Mouse (Mus musculus) embryo, embryonic 10.5 days (tissue): ENCODE measurements around the gene Rimbp2.
"Not testable (repeated sequence)": the region's sequence is repeated elsewhere in the genome, so short reads cannot be mapped to it uniquely, and the experiment has no call there.

Experiments
- DNase-seq: peaks from one replicate; pipeline ENCODE4 v3.0.0-alpha.2; 2015; ENCODE audit warnings: low spot score

The Rimbp2 gene

DNA sequence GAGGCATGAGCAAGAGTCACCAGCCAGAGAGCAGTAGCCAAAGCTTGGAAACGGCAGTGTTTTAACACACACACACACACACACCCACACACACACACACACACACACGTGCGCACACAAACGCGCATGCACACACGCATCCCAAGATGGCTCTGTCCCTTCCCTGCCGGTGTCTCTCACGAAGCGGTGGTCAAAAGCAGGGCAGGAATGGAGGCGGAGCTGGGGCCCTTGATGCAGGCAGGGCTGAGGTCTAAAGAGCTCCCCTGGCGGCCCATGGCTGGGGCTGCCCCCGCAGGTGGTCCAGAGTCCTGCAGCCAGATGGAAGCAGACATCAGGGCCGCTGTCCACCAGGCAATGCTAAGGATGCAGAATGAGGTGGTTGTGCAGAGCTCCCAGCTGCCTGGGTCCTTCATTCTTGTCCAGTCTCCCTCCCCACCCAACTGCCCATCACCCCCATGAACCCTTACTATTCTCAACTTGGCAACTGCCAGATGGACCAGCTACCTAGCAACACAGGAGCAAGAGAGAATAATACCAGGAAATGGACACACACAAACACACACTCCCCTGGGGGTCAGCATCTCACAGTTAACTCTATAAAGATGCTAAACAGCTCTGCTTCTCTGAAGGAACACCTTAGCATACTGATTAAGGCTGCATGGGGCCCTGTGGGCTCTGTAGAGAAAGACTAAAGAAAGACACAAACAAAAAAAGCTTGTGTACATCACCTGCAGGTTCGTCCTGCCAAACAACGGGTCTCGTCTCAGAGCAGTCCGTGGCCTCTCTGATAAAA lies at the start of gene Rimbp2:
Gene Rimbp2, minus strand, starts transcription at position 209 of the 793 bp plus-strand sequence.
- peak; percentile 87 for DNase-seq

- peak; percentile 7 for DNase-seq
Observed at GRCm38 (mm10) chr5:129002571-129003011, 49.3 kb upstream of the Rimbp2 start.

DNA sequence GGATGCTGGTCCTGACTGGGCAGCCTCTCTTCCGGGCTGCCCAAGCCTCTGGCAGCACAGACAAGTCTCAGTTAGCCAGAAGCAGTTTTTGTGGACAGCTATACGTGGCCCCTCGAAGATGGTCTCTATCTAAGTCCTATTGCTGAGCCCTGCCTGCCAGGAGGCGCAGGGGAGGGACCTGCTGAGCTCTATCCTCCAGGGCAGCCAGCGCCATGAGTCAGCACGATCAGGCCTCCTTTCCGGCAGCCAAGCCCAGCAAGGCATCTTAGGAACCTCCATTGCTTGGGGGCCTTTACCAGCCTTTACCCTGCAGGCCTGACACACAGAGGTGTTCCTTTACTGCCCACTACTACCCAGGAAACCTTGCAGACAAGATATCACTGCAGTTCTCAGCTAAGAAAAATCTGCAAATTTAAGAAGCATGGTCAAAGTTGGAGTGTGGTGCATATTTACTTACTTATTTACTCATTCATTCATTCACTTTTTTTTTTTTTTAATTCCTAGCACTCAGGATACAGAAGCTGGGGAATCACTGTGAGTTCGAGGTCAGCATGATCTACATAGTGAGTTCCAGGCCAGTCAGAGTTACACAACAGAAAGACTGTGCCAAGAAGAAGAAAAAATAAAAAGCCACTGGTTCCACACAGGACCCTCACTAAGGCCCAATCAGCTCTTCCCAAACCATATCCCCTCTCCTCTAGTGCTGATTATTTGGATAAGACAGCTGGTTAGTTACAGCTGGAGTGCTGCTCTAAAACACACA lies 47.6 kb upstream of the Rimbp2 start:
- DNase-seq = peak; percentile 15

DNA sequence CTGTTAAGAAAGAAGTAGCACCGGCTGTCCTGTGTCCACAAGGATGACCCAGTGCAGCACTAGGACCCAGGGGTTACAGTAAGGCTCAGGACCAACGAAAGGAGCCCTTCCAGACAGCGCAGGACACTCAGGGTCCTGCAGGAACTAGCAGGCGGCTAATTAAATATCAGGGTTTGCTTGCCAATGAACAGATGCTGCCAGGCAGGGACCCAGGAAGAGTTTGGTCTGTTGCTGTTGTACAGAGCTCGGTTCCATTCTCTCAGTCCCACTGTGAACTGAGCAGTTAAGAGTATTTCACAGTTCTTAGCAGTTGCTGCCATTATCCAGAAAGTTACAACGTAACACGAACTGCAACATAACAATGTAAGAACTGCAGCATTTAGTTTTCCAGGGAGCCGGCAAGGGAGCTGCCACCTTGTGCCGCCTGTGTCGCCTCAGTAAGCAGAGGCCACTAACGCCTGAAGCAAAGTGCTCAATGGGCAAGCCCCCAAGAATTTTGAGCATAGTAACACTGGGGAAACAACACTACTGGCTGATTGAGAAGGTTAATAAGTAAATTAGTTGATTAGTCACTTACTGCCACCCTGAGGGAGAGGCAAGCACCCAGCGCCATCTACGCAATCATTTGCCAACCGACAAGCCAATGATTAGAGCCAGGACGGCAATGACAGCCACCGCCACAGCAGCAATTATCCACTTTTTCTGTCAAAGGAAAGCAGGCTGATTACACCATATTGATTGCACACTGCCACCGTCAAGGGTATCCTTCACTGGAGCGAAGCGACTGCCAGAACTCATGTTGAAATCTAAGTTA lies 34.1 kb upstream of the Rimbp2 start:
- no peak for DNase-seq

DNA sequence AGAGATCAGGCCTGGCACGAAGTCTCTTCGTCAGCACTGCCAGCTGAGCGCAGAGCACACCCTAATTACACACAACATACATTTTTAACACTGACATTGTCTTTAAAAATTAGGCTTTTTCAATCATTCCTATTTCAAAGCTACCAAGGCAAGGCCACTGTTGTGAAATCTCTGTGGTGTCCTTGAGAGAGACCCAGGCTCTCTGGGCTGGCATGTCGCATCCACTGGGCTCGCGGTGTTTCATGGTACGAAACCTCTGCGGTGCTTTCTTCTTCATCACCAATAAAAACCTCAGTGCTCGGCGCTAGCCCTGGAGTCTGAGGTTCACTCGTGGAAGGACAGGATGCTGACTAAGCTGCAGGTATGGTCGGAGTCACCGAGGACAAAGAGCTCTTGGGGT lies 32.7 kb upstream of the Rimbp2 start:
- no peak for DNase-seq

DNA sequence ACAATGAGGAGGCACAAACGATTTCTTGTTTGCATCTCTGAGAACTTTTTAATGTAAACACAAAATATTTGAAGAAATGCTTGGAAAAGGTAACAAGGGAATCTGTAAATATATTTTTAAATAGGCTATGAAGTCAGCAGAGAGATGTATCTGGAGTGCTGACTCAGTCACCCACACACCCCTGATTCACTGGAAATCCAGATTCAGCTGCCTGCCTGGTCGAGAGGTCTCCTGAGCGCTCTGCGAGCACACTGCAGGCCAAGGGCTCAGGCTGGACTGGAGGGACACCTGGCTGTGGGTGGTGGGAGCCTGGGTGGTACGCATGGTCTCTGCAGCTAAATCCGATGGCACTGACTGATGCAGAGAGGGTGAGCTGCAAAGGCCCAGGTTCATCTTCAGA lies 31.2 kb upstream of the Rimbp2 start:
- DNase-seq = no peak

- peak; percentile 84 for DNase-seq
Observed at GRCm38 (mm10) chr5:128981607-128982006, 28.3 kb upstream of the Rimbp2 start.

DNA sequence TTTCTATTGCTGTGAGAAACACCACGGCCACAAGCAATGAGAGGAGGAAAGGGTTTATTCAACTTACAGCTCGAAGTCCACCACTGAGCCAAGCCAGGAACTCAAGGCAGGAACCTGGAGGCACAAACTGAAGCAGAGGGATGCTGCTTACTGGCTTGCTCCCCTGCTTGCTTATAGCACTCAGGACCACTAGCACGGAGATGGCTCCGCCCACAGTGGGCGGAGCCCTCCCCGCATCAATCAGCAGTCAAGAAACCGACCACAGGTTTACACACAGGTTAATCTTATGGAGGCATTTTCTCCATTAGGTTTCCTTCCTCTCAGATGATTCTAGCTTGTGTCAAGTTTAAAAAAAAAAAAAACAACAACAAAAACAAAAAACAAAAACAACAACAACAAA lies 27.6 kb upstream of the Rimbp2 start:
- DNase-seq = no peak

DNA sequence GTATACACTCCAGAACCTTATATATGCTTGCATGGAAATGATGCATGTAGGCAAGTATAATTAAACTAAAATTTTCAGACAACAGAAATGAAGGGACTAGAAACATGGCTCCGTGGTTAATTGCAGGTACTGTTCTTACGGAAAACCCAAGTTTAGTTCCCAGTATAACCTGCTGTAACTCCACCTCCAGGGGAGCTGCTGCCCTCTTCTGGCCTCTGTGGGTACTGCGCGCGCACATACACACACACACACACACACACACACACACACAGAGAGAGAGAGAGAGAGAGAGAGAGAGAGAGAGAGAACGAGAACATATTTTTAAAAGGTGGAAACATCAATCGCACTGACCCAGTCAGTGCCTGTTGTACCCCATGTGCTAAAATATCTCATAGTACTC lies 25.7 kb upstream of the Rimbp2 start:
- no peak for DNase-seq

GRCm38 (mm10) chr5:128977466-128977865 lies 24.2 kb upstream of the Rimbp2 start:
- DNase-seq = not testable (repeated sequence)

DNA sequence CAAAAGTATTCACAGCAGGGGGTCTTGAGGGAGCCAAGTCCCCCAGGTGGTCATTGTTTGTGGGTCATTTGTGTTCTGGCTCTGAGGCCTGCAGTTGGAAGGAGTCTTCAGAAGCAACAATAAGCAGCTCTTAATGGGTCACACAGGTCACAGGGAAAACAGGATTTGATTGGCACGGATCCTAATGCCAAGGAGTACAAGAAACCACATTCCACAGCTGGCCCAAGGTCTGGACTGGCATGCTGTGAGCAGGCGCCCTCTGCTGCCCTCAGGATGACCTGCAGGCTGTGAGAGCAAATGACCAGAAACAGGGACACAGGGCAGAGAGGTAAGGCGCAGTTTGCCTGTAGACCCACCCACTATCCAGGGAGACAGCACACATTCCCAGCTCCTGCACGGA lies 23.0 kb upstream of the Rimbp2 start:
- peak; percentile 80 for DNase-seq

GRCm38 (mm10) chr5:128971298-128971697 lies 18.0 kb upstream of the Rimbp2 start:
- peak; percentile 89 for DNase-seq

DNA sequence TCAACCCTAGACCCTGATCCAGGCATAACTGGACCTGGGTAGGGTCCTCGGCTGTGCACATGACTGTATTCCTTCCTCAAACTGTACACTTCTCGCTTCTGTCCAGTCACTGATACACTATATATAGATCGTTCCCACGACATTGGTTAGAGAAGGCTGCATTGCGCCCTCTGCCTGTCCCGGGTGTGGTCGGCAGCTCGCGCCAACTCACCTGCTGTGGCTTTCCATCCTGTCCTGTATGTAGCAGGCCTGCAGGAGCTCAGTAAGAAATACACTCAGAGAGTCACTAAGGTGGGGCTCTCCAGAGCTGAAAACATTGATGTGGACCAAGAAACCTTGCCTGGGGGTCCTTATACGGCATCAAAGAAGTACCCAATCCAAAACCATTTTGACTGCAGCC lies 17.6 kb upstream of the Rimbp2 start:
- no peak for DNase-seq

DNA sequence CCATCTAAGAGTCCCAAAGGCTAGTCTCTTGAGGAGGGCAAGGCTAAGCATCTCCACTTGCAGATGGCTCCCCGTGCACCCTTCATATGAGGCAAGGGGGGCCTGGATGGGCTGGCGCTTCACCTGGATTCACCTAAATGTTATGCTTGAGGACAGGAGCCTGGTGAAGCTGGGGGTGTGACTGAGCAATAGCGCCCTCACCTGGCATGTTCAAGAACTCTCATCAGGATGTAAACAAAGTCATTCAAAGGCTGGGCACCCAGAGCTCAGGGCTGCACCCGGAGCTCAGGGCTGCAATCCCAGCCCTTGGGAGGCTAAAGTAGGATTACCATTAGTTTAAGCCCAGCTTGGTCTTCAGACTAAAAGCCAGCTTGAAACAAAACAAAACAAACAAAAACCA lies 11.1 kb upstream of the Rimbp2 start:
- peak; percentile 6 for DNase-seq

DNA sequence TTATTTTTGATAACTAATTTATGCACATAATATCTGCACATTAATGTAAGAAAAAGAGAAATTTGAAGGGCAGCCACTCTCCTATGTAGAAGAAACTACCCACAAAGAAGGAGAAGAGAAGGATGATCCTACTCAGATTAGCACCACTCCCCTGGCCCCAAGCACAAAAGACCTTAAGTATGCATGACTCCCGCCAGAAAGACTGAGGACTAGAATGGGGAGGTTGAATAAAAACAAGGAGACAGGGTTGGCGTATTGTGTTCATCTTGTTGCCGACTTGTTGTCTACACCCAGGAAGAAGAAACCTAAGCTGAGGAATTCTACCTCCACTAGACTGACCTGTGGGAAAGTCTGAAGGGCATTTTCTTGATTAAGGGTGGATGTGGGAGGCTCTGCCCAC lies 5.6 kb upstream of the Rimbp2 start:
- no peak for DNase-seq

DNA sequence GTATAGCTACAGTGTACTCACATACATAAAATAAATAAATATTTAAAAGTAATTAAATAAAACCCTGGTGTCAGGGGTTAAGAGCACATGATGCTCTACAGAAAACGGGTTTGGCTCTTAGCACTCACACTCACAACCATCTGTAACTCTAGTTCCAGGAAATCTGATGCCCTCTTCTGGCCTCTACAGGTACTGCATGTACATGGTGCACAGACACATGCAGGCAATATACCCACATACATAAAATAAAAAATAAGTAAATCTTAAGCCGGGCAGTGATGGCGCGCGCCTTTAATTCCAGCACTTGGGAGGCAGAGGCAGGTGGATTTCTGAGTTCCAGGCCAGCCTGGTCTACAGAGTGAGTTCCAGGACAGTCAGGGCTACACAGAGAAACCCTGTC lies 1.1 kb upstream of the Rimbp2 start:
- DNase-seq = peak; percentile 49

- peak; percentile 57 for DNase-seq
Observed at GRCm38 (mm10) chr5:128952291-128953195, 743 bp downstream of the Rimbp2 start.

GRCm38 (mm10) chr5:128951472-128951871 lies 1.8 kb downstream of the Rimbp2 start:
- no peak for DNase-seq

DNA sequence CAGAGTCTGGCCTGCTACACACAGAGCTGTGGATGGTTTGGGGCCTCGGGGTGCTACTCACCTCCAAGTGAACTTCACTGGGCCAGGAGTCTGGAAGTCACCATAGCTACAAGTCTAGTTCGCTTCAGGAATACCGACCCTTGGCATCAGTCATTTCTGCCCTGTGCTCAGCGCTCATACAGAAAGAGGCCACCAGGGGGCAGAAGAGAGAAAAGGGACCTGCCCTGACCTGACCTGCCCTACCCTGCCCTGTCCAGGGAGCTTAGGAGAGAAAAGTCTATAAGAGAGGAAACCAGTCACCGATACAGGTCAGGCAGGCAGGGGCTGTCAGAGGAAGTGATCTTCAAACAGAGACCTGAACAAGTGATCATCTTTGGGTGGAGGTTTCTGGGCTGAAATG lies 6.2 kb downstream of the Rimbp2 start:
- no peak for DNase-seq

DNA sequence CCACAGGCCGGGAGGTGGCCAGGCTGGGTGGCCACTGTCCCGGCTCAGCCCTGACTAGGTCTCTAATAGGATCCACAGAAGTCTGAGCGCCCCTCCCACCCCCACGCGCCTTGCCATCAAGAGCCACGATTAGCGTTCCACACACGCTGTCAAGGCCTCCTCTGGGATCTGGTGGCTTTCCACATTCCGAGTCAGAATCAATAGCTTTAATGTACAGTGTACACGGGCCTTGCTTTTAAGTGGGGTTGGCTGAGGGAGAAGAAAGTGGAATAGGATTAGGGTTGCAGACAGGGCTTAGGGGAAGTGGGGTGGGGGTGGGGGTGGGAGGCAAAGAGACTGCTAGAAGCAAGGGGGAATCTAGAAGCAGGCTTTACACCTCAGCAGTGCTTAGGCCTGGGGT lies 12.8 kb downstream of the Rimbp2 start:
- DNase-seq = no peak

GRCm38 (mm10) chr5:128935359-128935899 lies 17.9 kb downstream of the Rimbp2 start:
- DNase-seq = no peak
